Mouse (Mus musculus): ENCODE results near the gene Lim2. TPM values are rescaled to one million over a fixed set of nuclear protein-coding genes. Genes with fewer than 3 reads are reported as not detected.

The Lim2 gene
- polyA plus RNA-seq, 1 experiment, result 1.4 TPM

DNA sequence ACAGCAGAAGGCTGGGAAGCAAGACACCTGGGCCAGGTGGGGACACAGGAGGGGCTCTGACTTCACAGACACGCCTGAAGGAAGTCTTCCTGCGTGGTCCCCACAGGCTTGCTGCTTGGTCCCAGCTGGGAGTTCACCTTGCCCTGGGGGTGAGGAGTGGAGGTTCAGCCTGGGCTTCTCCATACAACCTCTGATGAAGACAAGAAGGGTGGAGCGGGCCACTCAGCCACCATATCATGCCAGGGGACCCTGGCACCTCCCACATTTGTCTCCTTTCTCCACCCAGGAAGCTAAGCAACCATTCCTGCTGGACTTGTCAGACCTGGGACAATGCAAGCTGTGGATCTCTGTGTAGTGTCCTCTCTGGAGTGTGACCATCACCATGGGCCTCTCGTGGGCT is 35.4 kb downstream of the Lim2 start, which contains the start of gene Vsig10l:
Gene Vsig10l, plus strand, starts transcription at position 301 of the 400 bp plus-strand sequence.
- no peaks in the 10 kb centered on the region for H3K9me3 ChIP-seq
- peak within 1 kb of the TSS; percentile 23 for H3K4me3 ChIP-seq (replicated peaks)
- TF ChIP-seq GATA1 (IDR thresholded peaks at IDR 0.05; ENCODE audit: borderline replicate concordance, low read length), result no peak
- TF ChIP-seq FLI1 (IDR thresholded peaks at IDR 0.05; ENCODE audit: low read length), result no peak
- H3K27me3 ChIP-seq (replicated peaks), result peaks cover 11% of the 10 kb centered on the region
- H3K36me3 ChIP-seq (replicated peaks; ENCODE audit: low read length), result peaks cover 15% of the 10 kb centered on the region
- peaks cover 45% of the 10 kb centered on the region for H3K4me1 ChIP-seq

DNA sequence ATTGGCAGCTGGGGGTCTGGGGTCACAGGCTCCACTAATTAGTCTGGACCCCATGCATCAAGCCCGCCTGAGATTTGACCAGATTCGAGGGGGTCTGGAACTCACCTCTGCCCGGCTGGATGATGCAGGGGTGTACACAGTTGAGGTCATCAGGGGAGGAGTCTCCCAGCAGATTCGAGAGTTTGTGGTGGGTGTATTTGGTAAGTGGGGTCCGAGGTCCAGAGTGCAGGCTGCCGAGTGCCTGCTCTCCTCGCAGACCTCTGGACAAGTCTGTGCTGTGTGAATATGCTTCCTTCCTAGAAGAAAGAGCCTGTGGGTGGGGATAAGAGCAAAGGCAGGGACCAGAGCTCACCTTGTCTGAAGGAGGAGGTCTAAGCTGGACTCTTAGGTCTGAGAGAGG is 36.5 kb downstream of the Lim2 start:
- Histone ChIP-seq H3K4me3 (replicated peaks) (no peak overlapping the region), H3K27me3 (replicated peaks) (peaks cover 11% of the 10 kb centered on the region), H3K4me1 (peaks cover 45% of the 10 kb centered on the region), H3K9me3 (no peaks in the 10 kb centered on the region), H3K36me3 (replicated peaks; ENCODE audit: low read length) (peaks cover 17% of the 10 kb centered on the region)
- TF ChIP-seq GATA1 (IDR thresholded peaks at IDR 0.05; ENCODE audit: borderline replicate concordance, low read length), result no peak
- TF ChIP-seq FLI1 (IDR thresholded peaks at IDR 0.05; ENCODE audit: low read length), result no peak

DNA sequence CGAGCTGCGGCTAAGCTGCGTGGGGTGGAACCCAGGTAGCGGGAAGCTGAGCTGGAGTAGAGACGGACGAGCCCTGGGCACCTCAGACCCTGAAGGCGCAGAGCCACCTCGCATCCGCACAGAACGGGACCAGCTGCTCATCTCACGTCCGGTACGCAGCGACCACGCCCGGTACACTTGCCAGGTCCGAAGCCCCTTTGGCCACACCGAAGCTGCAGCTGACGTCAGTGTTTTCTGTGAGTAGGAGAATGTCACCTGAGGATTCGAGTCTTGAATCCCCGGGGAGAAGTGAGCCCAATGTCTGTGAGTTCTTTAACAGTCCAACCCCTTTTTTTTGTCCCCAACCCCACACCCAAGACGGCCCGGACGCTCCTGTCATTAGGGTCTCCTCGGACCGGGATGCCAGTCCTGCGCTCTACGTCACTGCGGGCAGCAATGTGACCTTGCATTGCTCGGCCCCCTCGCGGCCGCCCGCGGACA is 37.4 kb downstream of the Lim2 start:
- TF ChIP-seq GATA1 (IDR thresholded peaks at IDR 0.05; ENCODE audit: borderline replicate concordance, low read length) (no peak), FLI1 (IDR thresholded peaks at IDR 0.05; ENCODE audit: low read length) (no peak)
- no peaks in the 10 kb centered on the region for H3K9me3 ChIP-seq
- peaks cover 42% of the 10 kb centered on the region for H3K4me1 ChIP-seq
- H3K4me3 ChIP-seq (replicated peaks), result peak overlapping the region; percentile 96
- peaks cover 19% of the 10 kb centered on the region for H3K36me3 ChIP-seq (replicated peaks; ENCODE audit: low read length)
- peaks cover 11% of the 10 kb centered on the region for H3K27me3 ChIP-seq (replicated peaks)

DNA sequence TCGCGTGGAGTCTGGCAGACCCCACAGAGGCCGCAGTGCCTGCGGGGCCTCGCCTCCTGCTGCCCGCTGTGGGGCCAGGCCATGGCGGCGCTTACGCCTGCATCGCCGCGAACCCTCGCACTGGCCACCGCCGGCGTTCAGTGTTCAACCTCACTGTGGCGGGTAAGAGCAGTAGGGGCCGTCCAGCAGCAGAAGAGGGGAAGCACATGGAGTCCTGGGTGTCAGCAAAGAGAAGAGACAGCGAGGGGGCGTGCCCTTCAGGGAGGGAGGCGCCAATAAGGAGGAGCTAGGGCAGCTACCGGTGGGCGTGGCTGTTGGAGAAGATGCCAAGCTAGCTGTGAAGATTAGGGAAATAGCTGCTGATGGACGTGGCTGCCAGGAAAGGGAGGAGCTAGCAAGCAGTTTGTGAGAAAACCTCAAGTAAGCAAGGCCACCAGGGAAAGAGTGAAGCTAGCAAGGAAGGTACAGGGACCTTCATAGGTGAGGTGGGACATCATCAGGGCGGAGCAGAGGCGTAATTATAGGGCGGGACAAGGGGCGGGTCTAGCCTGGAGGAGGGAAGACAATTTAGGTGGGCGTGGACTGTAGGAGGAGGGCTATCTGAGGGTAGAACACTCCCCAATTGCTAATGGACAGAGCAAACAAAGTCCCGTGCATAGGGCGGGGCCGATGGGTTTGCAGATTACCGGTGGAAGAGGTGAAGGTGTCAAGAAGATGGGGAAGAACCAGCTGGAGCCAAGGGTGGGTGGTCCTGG is 38.1 kb downstream of the Lim2 start:
- H3K4me1 ChIP-seq, result peaks cover 39% of the 10 kb centered on the region
- peaks cover 11% of the 10 kb centered on the region for H3K27me3 ChIP-seq (replicated peaks)
- H3K4me3 ChIP-seq (replicated peaks), result peak overlapping the region; percentile 96
- TF ChIP-seq GATA1 (IDR thresholded peaks at IDR 0.05; ENCODE audit: borderline replicate concordance, low read length) (no peak), FLI1 (IDR thresholded peaks at IDR 0.05; ENCODE audit: low read length) (no peak)
- peaks cover 19% of the 10 kb centered on the region for H3K36me3 ChIP-seq (replicated peaks; ENCODE audit: low read length)
- no peaks in the 10 kb centered on the region for H3K9me3 ChIP-seq

DNA sequence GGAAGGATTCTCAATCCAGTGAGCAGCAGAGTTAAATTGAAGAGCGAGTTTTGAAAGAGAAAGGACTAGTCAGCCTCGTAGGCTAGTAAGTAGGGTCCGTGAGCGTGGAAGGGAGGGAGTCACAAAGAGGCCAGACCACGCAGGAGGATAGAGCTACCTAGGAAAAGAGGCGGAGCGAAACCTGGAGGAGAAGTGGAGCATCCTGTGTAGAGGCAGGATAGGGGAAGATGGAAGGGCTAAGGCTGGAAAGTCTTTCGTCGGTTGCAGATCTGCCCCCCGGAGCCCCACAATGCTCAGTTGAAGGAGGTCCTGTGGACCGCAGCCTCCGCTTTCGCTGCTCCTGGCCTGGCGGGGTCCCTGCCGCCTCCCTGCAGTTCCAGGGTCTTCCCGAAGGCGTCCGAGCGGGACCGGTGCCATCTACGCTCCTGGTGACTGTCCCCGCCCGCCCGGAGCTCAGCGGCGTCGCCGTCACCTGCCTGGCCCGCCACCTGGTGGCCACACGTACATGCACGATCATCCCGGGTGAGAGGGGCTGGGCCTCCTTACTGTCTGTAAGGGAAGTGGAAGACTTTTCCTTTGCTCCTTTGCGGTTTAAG is 38.7 kb downstream of the Lim2 start:
- Histone ChIP-seq H3K36me3 (replicated peaks; ENCODE audit: low read length) (peaks cover 26% of the 10 kb centered on the region), H3K27me3 (replicated peaks) (peaks cover 11% of the 10 kb centered on the region), H3K4me3 (replicated peaks) (peak overlapping the region; percentile 96), H3K9me3 (no peaks in the 10 kb centered on the region), H3K4me1 (peaks cover 37% of the 10 kb centered on the region)
- no peak for TF ChIP-seq GATA1 (IDR thresholded peaks at IDR 0.05; ENCODE audit: borderline replicate concordance, low read length)
- no peak for TF ChIP-seq FLI1 (IDR thresholded peaks at IDR 0.05; ENCODE audit: low read length)

DNA sequence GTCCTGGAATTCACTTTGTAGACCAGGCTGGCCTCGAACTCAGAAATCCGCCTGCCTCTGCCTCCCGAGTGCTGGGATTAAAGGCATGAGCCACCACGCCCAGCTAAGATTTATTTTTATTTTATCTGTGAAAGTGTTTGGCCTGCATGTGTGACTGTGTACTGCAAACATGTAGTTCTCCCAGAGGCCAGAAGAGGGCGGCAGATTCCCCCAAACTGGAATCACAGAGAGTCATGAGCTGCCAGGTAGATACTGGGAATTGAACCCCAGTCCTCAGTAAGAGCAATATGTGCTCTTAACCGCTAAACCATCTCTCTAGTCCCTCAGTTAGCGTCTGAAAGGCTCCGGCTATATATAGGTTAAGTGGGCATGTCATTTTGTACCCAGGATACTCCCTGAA is 42.9 kb downstream of the Lim2 start:
- no peak for TF ChIP-seq GATA1 (IDR thresholded peaks at IDR 0.05; ENCODE audit: borderline replicate concordance, low read length)
- TF ChIP-seq FLI1 (IDR thresholded peaks at IDR 0.05; ENCODE audit: low read length), result no peak

DNA sequence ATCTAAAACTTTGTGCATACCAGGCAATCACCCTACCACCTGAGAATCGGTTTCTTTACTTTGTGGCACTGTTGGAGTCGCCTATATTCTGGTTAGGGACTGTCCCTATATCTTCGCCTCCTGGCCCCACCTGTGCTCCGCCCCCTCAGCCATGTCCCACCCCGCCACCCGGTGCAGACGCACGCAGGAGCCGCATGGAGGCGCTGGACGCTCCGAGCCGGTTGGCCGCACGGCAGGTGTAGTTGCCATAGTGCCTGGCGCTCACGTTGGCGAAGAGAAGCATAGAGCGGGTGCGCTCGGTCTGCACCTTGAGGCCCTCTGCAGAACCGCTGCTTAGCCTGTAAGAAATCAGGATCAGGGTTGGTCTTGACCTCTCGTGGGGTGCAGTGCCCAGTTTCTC is 48.2 kb downstream of the Lim2 start:
- H3K27me3 ChIP-seq (replicated peaks), result peaks cover 67% of the 10 kb centered on the region
- H3K4me1 ChIP-seq, result peaks cover 16% of the 10 kb centered on the region
- H3K36me3 ChIP-seq (replicated peaks; ENCODE audit: low read length), result peaks cover 10% of the 10 kb centered on the region
- no peaks in the 10 kb centered on the region for H3K9me3 ChIP-seq
- TF ChIP-seq FLI1 (IDR thresholded peaks at IDR 0.05; ENCODE audit: low read length) (no peak), GATA1 (IDR thresholded peaks at IDR 0.05; ENCODE audit: borderline replicate concordance, low read length) (no peak)
- peak overlapping the region; percentile 56 for H3K4me3 ChIP-seq (replicated peaks)

More for the DNA sequence above, 42.9 kb downstream of the Lim2 start:
- H3K36me3 ChIP-seq (replicated peaks; ENCODE audit: low read length), result peaks cover 31% of the 10 kb centered on the region
- H3K4me1 ChIP-seq, result peaks cover 15% of the 10 kb centered on the region
- H3K9me3 ChIP-seq, result no peaks in the 10 kb centered on the region
- peaks cover 24% of the 10 kb centered on the region for H3K27me3 ChIP-seq (replicated peaks)
- no peak overlapping the region for H3K4me3 ChIP-seq (replicated peaks)

DNA sequence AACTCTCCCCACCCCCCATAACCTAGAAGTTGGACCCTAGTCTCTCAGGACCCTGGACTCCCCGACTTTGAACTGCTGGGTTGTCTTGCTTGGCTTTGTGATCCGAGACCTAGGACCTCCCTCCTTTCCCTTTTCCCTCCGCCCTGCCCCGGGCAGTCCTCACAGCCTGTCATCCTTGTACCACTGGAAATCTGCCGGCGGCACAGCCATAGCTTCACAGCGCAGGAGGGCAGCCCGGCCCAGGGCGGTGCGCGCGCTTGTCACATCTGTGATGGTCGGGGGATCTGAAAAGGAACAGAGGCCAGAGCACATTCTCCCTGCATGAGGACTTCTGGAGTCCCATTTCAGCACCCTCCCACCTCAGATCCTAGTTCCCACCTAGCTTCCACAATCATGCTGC is 48.9 kb downstream of the Lim2 start:
- peaks cover 16% of the 10 kb centered on the region for H3K4me1 ChIP-seq
- H3K9me3 ChIP-seq, result no peaks in the 10 kb centered on the region
- TF ChIP-seq GATA1 (IDR thresholded peaks at IDR 0.05; ENCODE audit: borderline replicate concordance, low read length) (no peak), FLI1 (IDR thresholded peaks at IDR 0.05; ENCODE audit: low read length) (no peak)
- H3K36me3 ChIP-seq (replicated peaks; ENCODE audit: low read length), result peaks cover 3% of the 10 kb centered on the region
- peaks cover 67% of the 10 kb centered on the region for H3K27me3 ChIP-seq (replicated peaks)
- no peak overlapping the region for H3K4me3 ChIP-seq (replicated peaks)

DNA sequence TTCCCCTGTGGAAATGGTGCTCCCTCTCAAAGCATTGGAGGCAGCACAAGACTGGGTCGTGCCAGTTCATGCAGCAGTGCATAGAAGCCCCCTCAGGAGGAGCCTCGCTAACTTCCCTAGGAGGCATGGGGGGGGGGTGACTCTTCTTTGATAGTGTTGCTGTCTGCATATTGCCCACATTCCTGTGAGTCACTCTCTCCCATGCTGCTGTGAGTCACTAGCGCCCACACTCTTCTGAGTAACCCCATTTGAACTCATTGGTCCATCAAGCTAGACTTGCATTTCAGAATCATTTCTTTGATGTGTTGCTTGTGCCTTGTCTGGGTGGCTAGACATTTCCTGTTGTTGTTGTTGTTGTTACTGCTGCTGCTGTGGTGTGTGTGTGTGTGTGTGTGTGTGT is 53.7 kb downstream of the Lim2 start:
- H3K27me3 ChIP-seq (replicated peaks), result peaks cover 48% of the 10 kb centered on the region
- H3K36me3 ChIP-seq (replicated peaks; ENCODE audit: low read length), result no peaks in the 10 kb centered on the region
- peaks cover 9% of the 10 kb centered on the region; the same call in 1 of the 2 replicates for H3K4me1 ChIP-seq
- no peaks in the 10 kb centered on the region for H3K9me3 ChIP-seq
- no peak overlapping the region for H3K4me3 ChIP-seq (replicated peaks)
- TF ChIP-seq FLI1 (IDR thresholded peaks at IDR 0.05; ENCODE audit: low read length) (no peak), GATA1 (IDR thresholded peaks at IDR 0.05; ENCODE audit: borderline replicate concordance, low read length) (no peak)
